Mouse (Mus musculus) T-cell, adult 66 days (primary cell): ENCODE measurements around the gene Tmem273. TPM values are rescaled to one million over a fixed set of nuclear protein-coding genes. Genes with fewer than 3 reads are reported as not detected.

ENCODE experiments used
- total RNA-seq, 2 experiments: library from RNA; stranded (reverse); gene quantifications; 3 replicates in 1 of 2; 4 replicates in 1 of 2; pipeline ENCODE4 v1.2.4; 2023

The Tmem273 gene
- total RNA-seq = 10 to 100 TPM in 1 of 2 experiments, 1 to 10 TPM in 1; 2.4 to 13.2 TPM

DNA sequence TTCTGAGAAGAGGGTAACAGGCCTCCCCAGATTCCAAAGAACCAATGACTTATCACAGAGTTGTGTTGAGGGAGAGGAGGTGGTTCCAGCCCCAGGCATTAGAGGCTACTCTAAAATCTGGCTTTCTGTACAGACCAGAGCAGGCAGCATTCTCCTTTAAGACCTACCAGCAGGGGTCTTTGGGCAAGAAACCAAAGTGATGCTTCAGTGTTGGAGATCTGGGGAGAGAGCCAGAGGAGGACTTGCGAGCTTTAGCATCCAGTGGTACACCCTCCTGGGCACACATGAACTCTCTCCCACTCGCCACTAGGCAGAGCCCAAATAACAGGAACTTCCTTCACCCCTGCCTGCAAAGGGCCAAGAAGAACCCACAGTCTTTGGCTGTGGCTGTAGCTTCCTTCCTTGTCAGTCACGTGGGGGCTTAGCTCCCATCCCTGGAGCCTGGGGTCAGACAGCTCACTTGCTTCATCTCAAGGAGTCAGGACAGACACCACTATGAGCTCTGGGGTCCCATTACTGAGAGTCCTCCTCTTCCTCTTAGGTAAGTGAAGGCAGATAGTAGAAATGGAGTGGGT is at the start of gene Tmem273:
Gene Tmem273, plus strand, starts transcription at position 408 of the 575 bp plus-strand sequence.

DNA sequence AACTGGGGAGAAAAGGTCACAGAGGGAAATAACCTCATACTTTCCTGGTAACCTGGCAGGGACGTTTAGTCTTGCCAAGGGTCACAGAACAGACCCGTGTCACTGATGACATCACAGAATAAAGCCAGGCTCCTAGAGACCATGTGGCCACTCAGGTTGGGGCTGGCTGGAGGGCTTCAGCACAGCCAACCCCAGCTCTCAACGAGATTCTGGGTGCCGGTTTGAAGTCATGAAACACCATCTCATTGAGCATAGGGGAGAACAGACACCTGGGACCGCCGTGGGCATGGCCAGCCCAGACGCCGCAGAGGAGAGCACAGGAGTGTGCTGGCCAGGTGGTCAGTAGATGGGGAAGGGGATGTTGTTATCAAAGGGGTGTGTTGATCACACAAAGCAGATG is 48.1 kb downstream of the Tmem273 start, which contains the start of gene Fam170b:
Gene Fam170b, plus strand, starts transcription at position 116 of the 400 bp plus-strand sequence.

DNA sequence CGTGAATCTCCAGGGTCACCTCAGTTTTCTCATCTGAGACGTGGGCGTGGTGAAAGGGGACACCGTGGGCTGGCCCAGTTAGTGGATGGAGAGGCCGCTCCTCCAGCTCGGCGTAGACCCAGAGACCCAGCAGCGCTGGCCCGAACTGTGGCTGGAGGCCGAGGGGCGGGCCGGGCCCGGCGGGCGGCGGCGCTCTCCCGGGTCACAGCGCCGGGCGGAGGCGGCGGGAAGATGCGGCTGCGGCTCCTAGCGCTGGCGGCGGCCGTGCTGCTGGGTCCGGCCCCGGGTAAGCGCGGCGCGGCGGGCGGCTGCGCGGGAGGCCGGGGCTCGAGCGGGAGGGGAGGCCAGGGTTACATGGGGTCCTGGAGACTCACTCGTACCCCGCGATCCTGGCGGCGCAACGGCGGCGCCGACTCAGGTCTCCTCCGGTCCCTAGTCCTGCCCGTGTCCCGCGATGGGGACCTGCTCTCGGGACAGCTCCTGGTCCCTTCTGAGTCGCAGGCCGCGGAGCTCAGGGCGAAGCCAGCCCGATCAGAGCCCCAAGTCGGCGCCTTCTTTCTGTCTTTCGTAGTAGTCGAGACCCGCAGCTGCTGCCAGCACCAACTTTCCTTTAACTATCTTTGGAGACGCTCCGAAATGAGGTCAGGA is 71.0 kb downstream of the Tmem273 start, which contains the start of gene Vstm4:
Gene Vstm4, plus strand, starts transcription at position 76 of the 648 bp plus-strand sequence.

Other genes with a start within 250 kb of the Tmem273 start
- gene Prrxl1, start 186.6 kb upstream of the Tmem273 start, total RNA-seq = not detected
- not detected for gene 3425401B19Rik, start 100.7 kb upstream of the Tmem273 start, total RNA-seq
- not detected for gene Fam170b, start 48.0 kb downstream of the Tmem273 start, total RNA-seq
- not detected for gene Vstm4, start 70.8 kb downstream of the Tmem273 start, total RNA-seq
- gene Lrrc18, start 205.4 kb downstream of the Tmem273 start, total RNA-seq = not detected